Mouse (Mus musculus) liver, adult 2 months (tissue): ENCODE results near the gene Zfp511.

ENCODE experiments used
- CTCF ChIP-seq: fragments of 200-500 bp; IDR thresholded peaks from 2 replicates; pipeline ENCODE4 v1.5.1; 2011; ENCODE audit warnings: low read depth, low read length, control low read depth
- POLR2A ChIP-seq: fragments of 200-500 bp; IDR thresholded peaks from 2 replicates; pipeline ENCODE4 v1.6.1; 2011; ENCODE audit warnings: low read length, control low read depth; ENCODE audit not compliant: insufficient read depth; ENCODE audit errors: extremely low read depth

- TF ChIP-seq POLR2A (no peak), CTCF (no peak)
Observed at GRCm38 (mm10) chr7:140007781-140008180, 28.4 kb upstream of the Zfp511 start.
